Mouse (Mus musculus): Measurements from ENCODE around the gene Naa25.

The Naa25 gene

GRCm38 (mm10) chr5:121452026-121452869, 54.5 kb downstream of the Naa25 start, which contains the start of gene Erp29:
TSS of gene Erp29 (minus strand) at chr5:121452506.
- peak; percentile 87 to 95 for DNase-seq (ENCODE audit: low spot score in 2 of 2)

- DNase-seq (ENCODE audit: low spot score in 2 of 2) = no peak
Measured at GRCm38 (mm10) chr5:121452906-121453305, 55.2 kb downstream of the Naa25 start.

GRCm38 (mm10) chr5:121453743-121454502, 56.2 kb downstream of the Naa25 start:
- no peak for DNase-seq (ENCODE audit: low spot score in 2 of 2)

GRCm38 (mm10) chr5:121454503-121454782, 56.7 kb downstream of the Naa25 start:
- DNase-seq (ENCODE audit: low spot score in 2 of 2) = no peak

GRCm38 (mm10) chr5:121455510-121456265, 58.0 kb downstream of the Naa25 start:
- no peak for DNase-seq (ENCODE audit: low spot score in 2 of 2)

GRCm38 (mm10) chr5:121461339-121462170, 63.8 kb downstream of the Naa25 start:
- DNase-seq (ENCODE audit: low spot score in 2 of 2) = no peak

- DNase-seq (ENCODE audit: low spot score in 2 of 2) = no peak
Measured at GRCm38 (mm10) chr5:121462171-121462502, 64.4 kb downstream of the Naa25 start.

- no peak for DNase-seq (ENCODE audit: low spot score in 2 of 2)
Measured at GRCm38 (mm10) chr5:121462967-121463366, 65.2 kb downstream of the Naa25 start.

- DNase-seq (ENCODE audit: low spot score in 2 of 2) = no peak
Measured at GRCm38 (mm10) chr5:121463601-121464250, 66.0 kb downstream of the Naa25 start.

GRCm38 (mm10) chr5:121469566-121469965, 71.8 kb downstream of the Naa25 start:
- no peak for DNase-seq (ENCODE audit: low spot score in 2 of 2)

GRCm38 (mm10) chr5:121472411-121472810, 74.7 kb downstream of the Naa25 start:
- no peak for DNase-seq (ENCODE audit: low spot score in 2 of 2)

GRCm38 (mm10) chr5:121474610-121475009, 76.9 kb downstream of the Naa25 start:
- no peak for DNase-seq (ENCODE audit: low spot score in 2 of 2)

GRCm38 (mm10) chr5:121476040-121476439, 78.3 kb downstream of the Naa25 start:
- no peak for DNase-seq (ENCODE audit: low spot score in 2 of 2)

- DNase-seq (ENCODE audit: low spot score in 2 of 2) = no peak
Measured at GRCm38 (mm10) chr5:121477680-121478079, 79.9 kb downstream of the Naa25 start.

GRCm38 (mm10) chr5:121484801-121485200, 87.1 kb downstream of the Naa25 start:
- no peak for DNase-seq (ENCODE audit: low spot score in 2 of 2)

- DNase-seq (ENCODE audit: low spot score in 2 of 2) = peak; percentile 21 to 42
Measured at GRCm38 (mm10) chr5:121493305-121493704, 95.6 kb downstream of the Naa25 start.
